Mouse (Mus musculus) liver, embryonic 12.5 days (tissue): ENCODE measurements at regions not wholly inside any gene's neighbourhood (a gene's known extent, or its start where the extent isn't known, plus 50 kb on each side); places are given as distances from the start of the nearest gene placed in this dataset.
A peak's percentile ranks its signal among the peaks of the same experiment; 100 is the strongest.

Source experiments
- ATAC-seq: fragments of 200-750 bp; cut with Nextera tagmentation; 2 replicates; pipeline ENCODE4 v1.8.0; 2017; ENCODE audit warnings: moderate number of reproducible peaks, mild to moderate bottlenecking, moderate library complexity
- H3K27ac ChIP-seq: fragments of 300-500 bp; sonication (generic); 2 replicates; pipeline ENCODE4 v1.5.1; 2016; ENCODE audit warnings: mild to moderate bottlenecking
- H3K27me3 ChIP-seq: fragments of 300-500 bp; sonication (generic); replicated peaks from 2 replicates; pipeline ENCODE4 v1.6.1; 2016; ENCODE audit warnings: mild to moderate bottlenecking, moderate library complexity
- H3K36me3 ChIP-seq: fragments of 300-500 bp; sonication (generic); 2 replicates; pipeline ENCODE4 v1.6.1; 2016; ENCODE audit warnings: mild to moderate bottlenecking, moderate library complexity
- H3K4me1 ChIP-seq: fragments of 300-500 bp; sonication (generic); 2 replicates; pipeline ENCODE4 v1.6.1; 2016
- H3K4me2 ChIP-seq: fragments of 300-500 bp; sonication (generic); 2 replicates; pipeline ENCODE4 v1.6.1; 2016; ENCODE audit warnings: mild to moderate bottlenecking, moderate library complexity
- H3K4me3 ChIP-seq: fragments of 300-500 bp; sonication (generic); 2 replicates; pipeline ENCODE4 v1.5.1; 2016; ENCODE audit warnings: mild to moderate bottlenecking, moderate library complexity
- H3K9ac ChIP-seq: fragments of 300-500 bp; sonication (generic); 2 replicates; pipeline ENCODE4 v1.6.1; 2016; ENCODE audit warnings: mild to moderate bottlenecking, moderate library complexity
- H3K9me3 ChIP-seq: fragments of 300-500 bp; sonication (generic); replicated peaks from 2 replicates; pipeline ENCODE4 v1.6.1; 2016; ENCODE audit warnings: mild to moderate bottlenecking, moderate library complexity
- WGBS: fragments of 180-500 bp; shearing (Covaris S2); methylation state at CpG from one replicate; pipeline ENCODE4 v1.1.7; 2016; ENCODE audit not compliant: insufficient replicate concordance; 5-methylcytosine and 5-hydroxymethylcytosine counted together

GRCm38 (mm10) chr12:79998788-79999187 is 114.0 kb downstream of the Zfp36l1 start:
- H3K9me3 ChIP-seq: no peaks in the 10 kb centered on the region
- no peak overlapping the region for H3K9ac ChIP-seq
- no peak for ATAC-seq
- H3K36me3 ChIP-seq: no peaks in the 10 kb centered on the region
- H3K27ac ChIP-seq: no peak overlapping the region
- WGBS: 74% methylated on average over 5 of the region's 5 CpGs
- H3K4me3 ChIP-seq: no peak overlapping the region
- no peaks in the 10 kb centered on the region for H3K27me3 ChIP-seq
- H3K4me1 ChIP-seq: peaks cover 26% of the 10 kb centered on the region
- no peak overlapping the region for H3K4me2 ChIP-seq

- no peak overlapping the region for H3K4me3 ChIP-seq
- H3K27me3 ChIP-seq: no peaks in the 10 kb centered on the region
- no peak overlapping the region for H3K4me2 ChIP-seq
- no peak for ATAC-seq
- peaks cover 30% of the 10 kb centered on the region for H3K4me1 ChIP-seq
- H3K27ac ChIP-seq: no peak overlapping the region
- H3K36me3 ChIP-seq: no peaks in the 10 kb centered on the region
- no peaks in the 10 kb centered on the region for H3K9me3 ChIP-seq
- WGBS: 60% methylated on average over 2 of the region's 2 CpGs
- no peak overlapping the region for H3K9ac ChIP-seq
Observed at GRCm38 (mm10) chr12:79998339-79998738, 114.5 kb downstream of the Zfp36l1 start.

- Histone ChIP-seq H3K9ac (no peak overlapping the region), H3K4me3 (no peak overlapping the region), H3K27me3 (no peaks in the 10 kb centered on the region), H3K4me1 (peaks cover 37% of the 10 kb centered on the region), H3K4me2 (no peak overlapping the region), H3K27ac (no peak overlapping the region), H3K9me3 (no peaks in the 10 kb centered on the region), H3K36me3 (no peaks in the 10 kb centered on the region)
- 61% methylated on average over 4 of the region's 4 CpGs for whole genome bisulfite sequencing
- ATAC-seq: no peak
Observed at GRCm38 (mm10) chr12:79997201-79997600, 115.6 kb downstream of the Zfp36l1 start.

GRCm38 (mm10) chr12:79995521-79996094 is 117.2 kb downstream of the Zfp36l1 start:
- no peak overlapping the region for H3K27ac ChIP-seq
- WGBS: 72% methylated on average over 4 of the region's 4 CpGs
- H3K4me1 ChIP-seq: peaks cover 29% of the 10 kb centered on the region

GRCm38 (mm10) chr12:79993821-79994571 is 118.8 kb downstream of the Zfp36l1 start:
- ATAC-seq: peak; percentile 79
- Histone ChIP-seq H3K27ac (peak overlapping the region; percentile 65), H3K4me3 (no peak overlapping the region), H3K9me3 (no peaks in the 10 kb centered on the region), H3K4me2 (peak overlapping the region; percentile 21; the same call in 1 of the 2 replicates), H3K4me1 (peaks cover 45% of the 10 kb centered on the region), H3K27me3 (no peaks in the 10 kb centered on the region), H3K36me3 (no peaks in the 10 kb centered on the region), H3K9ac (0 out of 2 replicates have a peak overlapping the region, but pooled peaks have one; percentile 10)
- 14% methylated on average over 5 of the region's 5 CpGs for WGBS

More at GRCm38 (mm10) chr12:79995521-79996094, 117.2 kb downstream of the Zfp36l1 start:
- Histone ChIP-seq H3K27me3 (no peaks in the 10 kb centered on the region), H3K36me3 (no peaks in the 10 kb centered on the region), H3K4me3 (no peak overlapping the region), H3K9ac (no peak overlapping the region), H3K4me2 (no peak overlapping the region), H3K9me3 (no peaks in the 10 kb centered on the region)
- ATAC-seq: no peak

GRCm38 (mm10) chr12:79991279-79991678 is 121.5 kb downstream of the Zfp36l1 start:
- Histone ChIP-seq H3K4me2 (no peak overlapping the region), H3K9me3 (no peaks in the 10 kb centered on the region), H3K4me1 (peaks cover 72% of the 10 kb centered on the region), H3K36me3 (no peaks in the 10 kb centered on the region), H3K27me3 (no peaks in the 10 kb centered on the region), H3K27ac (no peak overlapping the region), H3K9ac (no peak overlapping the region), H3K4me3 (no peak overlapping the region)
- no peak for ATAC-seq
- 71% methylated on average over 5 of the region's 5 CpGs for WGBS

- no peak overlapping the region for H3K9ac ChIP-seq
- no peak overlapping the region for H3K4me2 ChIP-seq
- H3K27ac ChIP-seq: no peak overlapping the region
- no peak for ATAC-seq
- 65% methylated on average over 4 of the region's 4 CpGs for whole genome bisulfite sequencing
- no peaks in the 10 kb centered on the region for H3K9me3 ChIP-seq
- no peaks in the 10 kb centered on the region for H3K27me3 ChIP-seq
- no peaks in the 10 kb centered on the region for H3K36me3 ChIP-seq
- H3K4me1 ChIP-seq: peaks cover 78% of the 10 kb centered on the region
- no peak overlapping the region for H3K4me3 ChIP-seq
Observed at GRCm38 (mm10) chr12:79990751-79991150, 122.1 kb downstream of the Zfp36l1 start.

GRCm38 (mm10) chr12:79989582-79990110 is 123.2 kb downstream of the Zfp36l1 start:
- peaks cover 82% of the 10 kb centered on the region for H3K4me1 ChIP-seq
- 0 out of 2 replicates have a peak overlapping the region, but pooled peaks have one; percentile 22 for H3K9ac ChIP-seq
- H3K4me2 ChIP-seq: no peak overlapping the region
- H3K27me3 ChIP-seq: no peaks in the 10 kb centered on the region
- no peak for ATAC-seq
- H3K36me3 ChIP-seq: no peaks in the 10 kb centered on the region
- H3K4me3 ChIP-seq: no peak overlapping the region
- no peaks in the 10 kb centered on the region for H3K9me3 ChIP-seq
- 65% methylated on average over 9 of the region's 9 CpGs for WGBS
- H3K27ac ChIP-seq: peak overlapping the region; percentile 92

- Histone ChIP-seq H3K4me3 (no peak overlapping the region), H3K9ac (peak overlapping the region; percentile 46), H3K27ac (peak overlapping the region; percentile 92), H3K4me1 (peaks cover 82% of the 10 kb centered on the region), H3K27me3 (no peaks in the 10 kb centered on the region), H3K4me2 (peak overlapping the region; percentile 47), H3K9me3 (no peaks in the 10 kb centered on the region), H3K36me3 (no peaks in the 10 kb centered on the region)
- ATAC-seq: peak; percentile 92
- 28% methylated on average over 11 of the region's 11 CpGs for WGBS
Observed at GRCm38 (mm10) chr12:79988401-79989358, 124.1 kb downstream of the Zfp36l1 start.

- Histone ChIP-seq H3K4me3 (no peak overlapping the region), H3K27me3 (no peaks in the 10 kb centered on the region), H3K4me1 (peaks cover 91% of the 10 kb centered on the region), H3K9me3 (no peaks in the 10 kb centered on the region), H3K36me3 (no peaks in the 10 kb centered on the region), H3K27ac (peak overlapping the region; percentile 92), H3K9ac (peak overlapping the region; percentile 20; the same call in 1 of the 2 replicates), H3K4me2 (0 out of 2 replicates have a peak overlapping the region, but pooled peaks have one; percentile 17)
- ATAC-seq: no peak
- WGBS: 35% methylated on average over 9 of the region's 9 CpGs
Observed at GRCm38 (mm10) chr12:79986241-79986976, 126.4 kb downstream of the Zfp36l1 start.
